Mouse (Mus musculus): ENCODE measurements around the gene Arpc1a.

The Arpc1a gene

DNA sequence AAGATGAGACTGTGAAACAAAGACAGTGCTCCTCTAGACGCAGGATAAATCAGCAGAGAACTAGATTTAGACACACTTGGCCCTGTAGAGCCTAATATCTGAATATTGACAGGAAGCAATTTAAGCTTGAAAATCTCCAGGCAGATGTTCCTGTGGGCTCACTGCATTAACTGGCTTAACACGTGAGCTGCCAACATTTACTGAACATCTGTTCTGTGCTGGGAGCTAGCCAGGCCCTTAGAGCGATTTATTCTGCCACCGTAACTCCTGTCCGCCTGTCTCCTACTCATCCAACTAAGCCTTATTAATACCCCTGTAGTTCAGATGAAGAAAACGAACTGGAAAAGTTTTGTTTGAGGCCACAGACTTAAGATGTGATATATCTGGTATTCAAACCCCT is 55.2 kb downstream of the Arpc1a start:
- DNase-seq (ENCODE audit: extremely low read depth, insufficient read length, low spot score): no peak

- DNase-seq (ENCODE audit: extremely low read depth, insufficient read length, low spot score): peak; percentile 94
These were observed 56.2 kb downstream of the Arpc1a start, which contains the start of the genes Pdap1 and Bud31 for GRCm38 (mm10) chr5:145139571-145140519. Pdap1 (minus strand) TSS chr5:145140238. Bud31 (plus strand) TSS chr5:145140362.

GRCm38 (mm10) chr5:145140611-145141010 is 57.0 kb downstream of the Arpc1a start:
- DNase-seq (ENCODE audit: extremely low read depth, insufficient read length, low spot score): no peak

DNA sequence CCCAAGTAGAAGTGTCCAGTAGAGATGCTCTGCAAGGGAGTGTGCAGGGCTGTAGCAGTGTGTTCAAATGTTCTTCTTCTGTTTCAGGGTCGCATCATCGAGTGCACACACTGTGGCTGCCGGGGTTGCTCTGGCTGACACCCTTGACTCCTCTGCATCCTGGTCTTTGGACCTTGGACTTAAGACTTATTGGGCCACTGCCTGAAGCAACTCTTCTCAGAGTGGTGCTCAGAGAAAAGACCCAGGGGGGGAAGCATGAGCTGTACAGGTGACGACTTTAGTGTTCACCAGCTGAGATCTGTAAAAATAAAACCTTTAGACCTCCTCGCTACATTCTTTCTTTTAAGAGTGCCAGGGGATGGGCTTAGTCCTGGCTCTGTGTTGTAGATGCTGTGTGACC is 64.1 kb downstream of the Arpc1a start:
- DNase-seq (ENCODE audit: extremely low read depth, insufficient read length, low spot score): no peak

- DNase-seq (ENCODE audit: extremely low read depth, insufficient read length, low spot score): no peak
These were observed 65.7 kb downstream of the Arpc1a start for GRCm38 (mm10) chr5:145149294-145149693.

DNA sequence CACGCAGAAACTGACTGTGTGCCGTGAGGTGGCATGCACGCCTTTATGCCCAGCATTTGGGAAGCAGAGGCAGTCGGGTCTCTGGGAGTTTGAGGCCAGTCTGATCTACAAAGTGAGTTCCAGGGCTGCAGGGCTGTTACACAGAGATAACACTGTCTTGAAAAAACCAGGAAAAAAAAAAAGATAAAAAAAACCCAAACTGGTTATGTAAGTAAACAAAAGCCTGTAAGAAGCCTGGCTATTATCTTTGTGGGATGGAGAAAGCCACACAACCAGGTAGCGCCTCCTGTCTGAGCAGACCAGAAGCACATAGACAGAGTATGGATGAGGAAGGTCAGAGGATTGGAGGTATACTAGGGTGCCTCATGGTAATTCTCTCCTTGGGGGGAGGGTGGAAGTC is 69.1 kb downstream of the Arpc1a start:
- no peak for DNase-seq (ENCODE audit: extremely low read depth, insufficient read length, low spot score)

All from 3134 (cell line).